Mouse (Mus musculus): Measurements from ENCODE around the gene Spdye4a.

- TF ChIP-seq POLR2A (IDR thresholded peaks at IDR 0.05; ENCODE audit: low read depth, low read length), result peak; percentile 94
- no peak for TF ChIP-seq CTCF (IDR thresholded peaks at IDR 0.05; ENCODE audit: borderline replicate concordance, insufficient read depth, low read length)
Measured at GRCm38 (mm10) chr5:143180255-143181076, 46.2 kb downstream of the Spdye4a start, which contains the start of the genes Rbak and Spdye4b.
